Mouse (Mus musculus) neural tube, embryonic 14.5 days (tissue): ENCODE results near the gene Ppp1r21. TPM values are rescaled to one million over a fixed set of nuclear protein-coding genes. Genes with fewer than 3 reads are reported as not detected.

Experiments used
- ATAC-seq: fragments of 200-750 bp; cut with Nextera tagmentation; 2 replicates; pipeline ENCODE4 v1.8.0; 2017; ENCODE audit warnings: low read depth, mild to moderate bottlenecking, moderate TSS enrichment, moderate library complexity
- H3K27ac ChIP-seq: fragments of 300-500 bp; sonication (generic); 2 replicates; pipeline ENCODE4 v1.5.1; 2014; ENCODE audit warnings: low read depth, mild to moderate bottlenecking, control low read depth, low read length, moderate library complexity, mixed read lengths
- H3K27me3 ChIP-seq: fragments of 300-500 bp; sonication (generic); 2 replicates; pipeline ENCODE4 v1.6.1; 2014; ENCODE audit warnings: low read length; ENCODE audit not compliant: control insufficient read depth, insufficient read depth
- H3K36me3 ChIP-seq: fragments of 300-500 bp; sonication (generic); 2 replicates; pipeline ENCODE4 v1.6.1; 2014; ENCODE audit warnings: low read length, mixed read lengths; ENCODE audit not compliant: control insufficient read depth, insufficient read depth
- H3K4me1 ChIP-seq: fragments of 300-500 bp; sonication (generic); 2 replicates; pipeline ENCODE4 v1.6.1; 2014; ENCODE audit warnings: low read length; ENCODE audit not compliant: control insufficient read depth, insufficient read depth
- H3K4me2 ChIP-seq: fragments of 300-500 bp; sonication (generic); 2 replicates; pipeline ENCODE4 v1.6.1; 2014; ENCODE audit warnings: mild to moderate bottlenecking, low read depth, low read length, control low read depth
- H3K4me3 ChIP-seq: fragments of 300-500 bp; sonication (generic); 2 replicates; pipeline ENCODE4 v1.5.1; 2014; ENCODE audit warnings: low read depth, low read length, control low read depth, mixed read lengths
- H3K9ac ChIP-seq: fragments of 300-500 bp; sonication (generic); replicated peaks from 2 replicates; pipeline ENCODE4 v1.6.1; 2014; ENCODE audit warnings: low read depth, mild to moderate bottlenecking, control low read depth, low read length, mixed read lengths
- H3K9me3 ChIP-seq: fragments of 300-500 bp; sonication (generic); 2 replicates; pipeline ENCODE4 v1.6.1; 2016; ENCODE audit warnings: low read length; ENCODE audit not compliant: control insufficient read depth
- WGBS: fragments of 180-500 bp; shearing (Covaris S2); extraction: QIAGEN DNeasy Blood & Tissue Kit; methylation state at CpG from one replicate; pipeline ENCODE4 v1.1.7; 2014; 5-methylcytosine and 5-hydroxymethylcytosine counted together
- polyA plus RNA-seq: library from polyadenylated mRNA; unstranded; fragments of >200 nt; fragmentation: Nextera tagmentation; extraction: Ambion mirVana; gene quantifications from 2 replicates; pipeline ENCODE4 v1.2.1, GENCODE M21; 2014

Ppp1r21 gene
- polyA plus RNA-seq, 1 experiment from 2014 or later, result 62.0 TPM

GRCm38 (mm10) chr17:88630554-88630948 is 100.6 kb downstream of the Ppp1r21 start:
- ATAC-seq, result no peak
- 77% methylated on average over 3 of the region's 3 CpGs for WGBS

GRCm38 (mm10) chr17:88632631-88633030 is 102.7 kb downstream of the Ppp1r21 start:
- no peak overlapping the region for H3K27ac ChIP-seq
- no peaks in the 10 kb centered on the region for H3K27me3 ChIP-seq
- 91% methylated on average over 3 of the region's 3 CpGs for WGBS
- no peaks in the 10 kb centered on the region for H3K9me3 ChIP-seq
- ATAC-seq, result no peak
- H3K4me2 ChIP-seq, result no peak overlapping the region
- H3K9ac ChIP-seq, result no peak overlapping the region
- no peak overlapping the region for H3K4me3 ChIP-seq
- peaks cover 7% of the 10 kb centered on the region; the same call in 1 of the 2 replicates for H3K4me1 ChIP-seq
- H3K36me3 ChIP-seq, result no peaks in the 10 kb centered on the region

More at GRCm38 (mm10) chr17:88630554-88630948, 100.6 kb downstream of the Ppp1r21 start:
- Histone ChIP-seq H3K4me2 (no peak overlapping the region; the same call in 1 of the 2 replicates), H3K27me3 (no peaks in the 10 kb centered on the region), H3K4me3 (no peak overlapping the region), H3K9me3 (no peaks in the 10 kb centered on the region), H3K36me3 (no peaks in the 10 kb centered on the region), H3K27ac (0 out of 2 replicates have a peak overlapping the region, but pooled peaks have one; percentile 31), H3K9ac (no peak overlapping the region), H3K4me1 (peaks cover 7% of the 10 kb centered on the region; the same call in 1 of the 2 replicates)

- Histone ChIP-seq H3K27me3 (no peaks in the 10 kb centered on the region), H3K4me2 (no peak overlapping the region), H3K4me3 (no peak overlapping the region), H3K36me3 (no peaks in the 10 kb centered on the region), H3K27ac (no peak overlapping the region), H3K9me3 (no peaks in the 10 kb centered on the region), H3K4me1 (no peaks in the 10 kb centered on the region), H3K9ac (no peak overlapping the region)
- 83% methylated on average over 14 of the region's 14 CpGs for WGBS
- ATAC-seq, result no peak
These were observed 106.2 kb downstream of the Ppp1r21 start for GRCm38 (mm10) chr17:88636076-88636475.

- Histone ChIP-seq H3K9me3 (no peaks in the 10 kb centered on the region), H3K36me3 (no peaks in the 10 kb centered on the region), H3K9ac (no peak overlapping the region), H3K27me3 (no peaks in the 10 kb centered on the region), H3K4me1 (no peaks in the 10 kb centered on the region), H3K4me2 (no peak overlapping the region), H3K4me3 (no peak overlapping the region), H3K27ac (no peak overlapping the region)
- no peak; the same call in 1 of the 2 replicates for ATAC-seq
- 48% methylated on average over 12 of the region's 12 CpGs for WGBS
These were observed 106.7 kb downstream of the Ppp1r21 start for GRCm38 (mm10) chr17:88636587-88636986.

Other genes starting within 250 kb of the Ppp1r21 start
- 8.1 and 8.6 TPM in 2 replicates for gene Foxn2, start 89.4 kb upstream of the Ppp1r21 start, polyA plus RNA-seq
- 1.8 and 2.7 TPM in 2 replicates for gene Ston1, start 67.6 kb downstream of the Ppp1r21 start, polyA plus RNA-seq
- gene Gtf2a1l, start 138.5 kb downstream of the Ppp1r21 start, polyA plus RNA-seq, result 0.19 and 0.27 TPM in 2 replicates